Mouse (Mus musculus): ENCODE measurements around the gene Grm7. TPM values are rescaled to one million over a fixed set of nuclear protein-coding genes. Genes with fewer than 3 reads are reported as not detected.

Gene Grm7
- polyA plus RNA-seq, 1 experiment from 2014 or later = 4.1 TPM

DNA sequence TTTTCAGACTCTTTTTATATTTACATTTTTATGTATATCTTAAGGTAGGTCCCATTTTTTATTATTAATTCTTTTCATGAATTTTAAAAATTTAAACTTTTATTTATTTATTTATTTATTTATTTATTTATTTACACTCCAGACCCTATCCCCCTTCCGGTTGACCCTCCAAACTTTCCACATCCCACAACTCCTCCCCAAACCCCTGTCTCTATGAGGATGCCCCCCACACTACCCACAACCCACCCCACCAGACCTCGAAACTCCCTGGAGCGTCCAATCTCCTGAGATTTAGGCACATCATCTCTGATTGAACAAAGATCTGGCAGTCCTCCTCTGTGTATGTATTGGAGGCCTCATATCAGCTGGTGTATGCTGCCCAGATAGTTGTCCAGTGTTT lies 69.6 kb downstream of the Grm7 start:
- WGBS = 92% methylated on average over 3 of the region's 3 CpGs
- Histone ChIP-seq H3K27ac (ENCODE audit: low read length) (no peak overlapping the region), H3K27me3 (ENCODE audit: control insufficient read depth, insufficient read depth, low read length) (no peaks in the 10 kb centered on the region), H3K9me3 (replicated peaks; ENCODE audit: control insufficient read depth, low read length) (no peaks in the 10 kb centered on the region), H3K36me3 (ENCODE audit: control insufficient read depth, insufficient read depth, low read length) (no peaks in the 10 kb centered on the region), H3K4me3 (replicated peaks; ENCODE audit: low read length) (no peak overlapping the region), H3K4me2 (ENCODE audit: low read depth, low read length) (no peak overlapping the region), H3K4me1 (ENCODE audit: control insufficient read depth, insufficient read depth, low read length) (no peaks in the 10 kb centered on the region), H3K9ac (ENCODE audit: low read length) (no peak overlapping the region)
- no peak for ATAC-seq (ENCODE audit: insufficient read depth, low FRiP score)

DNA sequence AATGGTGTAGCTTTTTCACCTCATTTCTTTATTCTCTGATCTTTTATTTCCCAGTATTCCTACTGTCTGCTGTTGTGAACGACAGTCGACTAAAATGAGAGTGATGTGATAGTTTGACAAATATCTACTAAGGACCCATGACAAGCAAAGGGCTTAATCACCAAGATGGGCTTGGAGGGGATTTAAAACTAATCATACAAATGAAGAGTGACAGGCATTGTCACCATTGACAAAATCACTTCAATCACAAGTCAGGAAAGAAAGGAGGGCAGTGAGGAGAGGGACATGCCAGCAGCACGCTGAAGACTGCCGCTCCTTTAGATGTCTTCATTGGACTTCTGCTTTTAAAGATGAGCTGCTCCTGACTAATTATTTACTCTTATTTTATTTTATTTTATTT lies 78.0 kb downstream of the Grm7 start:
- no peak overlapping the region for H3K27ac ChIP-seq (ENCODE audit: low read length)
- H3K9me3 ChIP-seq (replicated peaks; ENCODE audit: control insufficient read depth, low read length) = no peaks in the 10 kb centered on the region
- H3K4me1 ChIP-seq (ENCODE audit: control insufficient read depth, insufficient read depth, low read length) = no peaks in the 10 kb centered on the region
- H3K36me3 ChIP-seq (ENCODE audit: control insufficient read depth, insufficient read depth, low read length) = no peaks in the 10 kb centered on the region
- no peak overlapping the region for H3K4me2 ChIP-seq (ENCODE audit: low read depth, low read length)
- 88% methylated on average over 4 of the region's 4 CpGs for WGBS
- ATAC-seq (ENCODE audit: insufficient read depth, low FRiP score) = no peak
- no peaks in the 10 kb centered on the region for H3K27me3 ChIP-seq (ENCODE audit: control insufficient read depth, insufficient read depth, low read length)
- H3K9ac ChIP-seq (ENCODE audit: low read length) = no peak overlapping the region
- H3K4me3 ChIP-seq (replicated peaks; ENCODE audit: low read length) = no peak overlapping the region

DNA sequence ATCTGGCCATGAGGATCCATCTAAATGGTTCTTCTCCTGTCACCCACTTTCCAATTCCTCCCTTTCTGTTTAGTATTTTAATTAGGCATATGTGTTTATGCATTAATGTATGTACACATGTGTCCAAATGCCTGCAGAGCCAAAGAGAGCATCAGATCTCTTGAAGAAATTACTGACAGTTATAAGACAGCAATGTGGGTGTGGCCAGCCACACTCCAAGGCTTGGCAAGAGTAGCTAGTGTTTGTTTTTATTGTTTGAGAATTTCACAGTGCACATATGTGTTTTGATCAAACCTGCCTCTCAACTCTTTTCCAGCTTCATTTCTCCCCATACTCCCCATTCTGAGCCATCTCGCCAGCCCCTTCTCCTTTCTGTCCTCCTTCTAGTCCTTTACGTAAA lies 88.5 kb downstream of the Grm7 start:
- no peak overlapping the region for H3K4me2 ChIP-seq (ENCODE audit: low read depth, low read length)
- H3K27me3 ChIP-seq (ENCODE audit: control insufficient read depth, insufficient read depth, low read length) = no peaks in the 10 kb centered on the region
- H3K9me3 ChIP-seq (replicated peaks; ENCODE audit: control insufficient read depth, low read length) = no peaks in the 10 kb centered on the region
- no peak overlapping the region for H3K9ac ChIP-seq (ENCODE audit: low read length)
- no peaks in the 10 kb centered on the region for H3K4me1 ChIP-seq (ENCODE audit: control insufficient read depth, insufficient read depth, low read length)
- H3K27ac ChIP-seq (ENCODE audit: low read length) = no peak overlapping the region
- H3K36me3 ChIP-seq (ENCODE audit: control insufficient read depth, insufficient read depth, low read length) = no peaks in the 10 kb centered on the region
- 82% methylated on average over 2 of the region's 2 CpGs for WGBS
- H3K4me3 ChIP-seq (replicated peaks; ENCODE audit: low read length) = no peak overlapping the region
- no peak for ATAC-seq (ENCODE audit: insufficient read depth, low FRiP score)

DNA sequence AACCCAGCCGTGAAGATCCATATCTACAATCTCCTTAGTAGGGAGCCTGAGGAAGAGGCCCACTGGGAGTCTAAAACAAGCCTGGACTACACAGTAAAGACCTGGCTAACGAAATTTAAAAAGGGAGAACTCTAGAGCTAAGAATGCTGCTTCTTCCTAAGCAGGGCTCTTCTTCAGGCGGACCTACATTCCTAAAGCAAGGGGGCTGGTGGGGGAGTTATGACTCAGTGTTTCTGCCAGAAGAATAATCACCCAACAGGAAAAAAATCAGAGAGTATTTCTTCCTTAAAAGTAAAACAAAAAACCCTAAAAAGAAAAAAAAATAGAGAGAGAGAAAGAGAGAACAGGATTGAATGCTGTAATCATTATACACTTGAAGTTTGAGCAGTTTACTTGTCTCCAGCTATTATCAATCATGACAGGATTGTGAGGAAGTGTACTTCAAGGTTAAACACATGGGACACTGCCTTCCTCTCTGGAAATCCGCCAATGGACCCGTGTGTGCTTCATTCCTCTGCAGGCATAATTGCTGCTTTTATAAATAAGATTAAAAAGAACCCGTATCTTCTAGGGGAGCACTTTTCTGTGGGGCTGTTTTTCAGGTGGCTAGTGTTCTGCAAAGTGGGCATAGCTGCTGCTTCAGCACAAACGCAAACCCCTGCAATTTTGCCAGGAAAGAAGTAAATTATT lies 98.7 kb downstream of the Grm7 start:
- no peak overlapping the region for H3K4me2 ChIP-seq (ENCODE audit: low read depth, low read length)
- no peaks in the 10 kb centered on the region for H3K27me3 ChIP-seq (ENCODE audit: control insufficient read depth, insufficient read depth, low read length)
- H3K9ac ChIP-seq (ENCODE audit: low read length) = no peak overlapping the region
- H3K4me1 ChIP-seq (ENCODE audit: control insufficient read depth, insufficient read depth, low read length) = no peaks in the 10 kb centered on the region
- H3K27ac ChIP-seq (ENCODE audit: low read length) = no peak overlapping the region
- no peaks in the 10 kb centered on the region for H3K9me3 ChIP-seq (replicated peaks; ENCODE audit: control insufficient read depth, low read length)
- ATAC-seq (ENCODE audit: insufficient read depth, low FRiP score) = no peak
- no peaks in the 10 kb centered on the region for H3K36me3 ChIP-seq (ENCODE audit: control insufficient read depth, insufficient read depth, low read length)
- WGBS = 21% methylated on average over 7 of the region's 7 CpGs
- H3K4me3 ChIP-seq (replicated peaks; ENCODE audit: low read length) = no peak overlapping the region

DNA sequence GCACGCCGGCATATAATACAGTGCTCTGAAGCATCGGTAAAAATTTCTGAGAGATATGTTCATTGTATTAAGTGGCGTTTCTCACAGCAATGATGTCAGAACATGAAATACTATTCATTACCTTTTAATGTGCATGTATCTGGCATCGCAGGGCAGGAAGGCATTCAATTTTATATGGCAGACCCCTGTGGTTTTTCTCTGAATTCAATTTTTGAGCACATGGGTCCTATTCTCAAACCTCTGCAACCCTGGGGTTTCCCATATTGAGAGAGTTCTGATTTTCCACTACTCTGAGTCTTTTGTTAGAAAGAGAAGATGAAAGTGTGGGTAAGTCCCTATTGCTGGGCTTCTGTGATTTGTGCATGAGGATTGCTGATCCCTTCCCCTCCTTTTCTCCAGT lies 110.5 kb downstream of the Grm7 start:
- Histone ChIP-seq H3K4me2 (ENCODE audit: low read depth, low read length) (no peak overlapping the region), H3K27me3 (ENCODE audit: control insufficient read depth, insufficient read depth, low read length) (no peaks in the 10 kb centered on the region), H3K36me3 (ENCODE audit: control insufficient read depth, insufficient read depth, low read length) (no peaks in the 10 kb centered on the region), H3K4me1 (ENCODE audit: control insufficient read depth, insufficient read depth, low read length) (no peaks in the 10 kb centered on the region), H3K27ac (ENCODE audit: low read length) (no peak overlapping the region), H3K9me3 (replicated peaks; ENCODE audit: control insufficient read depth, low read length) (no peaks in the 10 kb centered on the region), H3K4me3 (replicated peaks; ENCODE audit: low read length) (no peak overlapping the region), H3K9ac (ENCODE audit: low read length) (no peak overlapping the region)
- ATAC-seq (ENCODE audit: insufficient read depth, low FRiP score) = no peak
- WGBS = 89% methylated on average over 5 of the region's 5 CpGs

DNA sequence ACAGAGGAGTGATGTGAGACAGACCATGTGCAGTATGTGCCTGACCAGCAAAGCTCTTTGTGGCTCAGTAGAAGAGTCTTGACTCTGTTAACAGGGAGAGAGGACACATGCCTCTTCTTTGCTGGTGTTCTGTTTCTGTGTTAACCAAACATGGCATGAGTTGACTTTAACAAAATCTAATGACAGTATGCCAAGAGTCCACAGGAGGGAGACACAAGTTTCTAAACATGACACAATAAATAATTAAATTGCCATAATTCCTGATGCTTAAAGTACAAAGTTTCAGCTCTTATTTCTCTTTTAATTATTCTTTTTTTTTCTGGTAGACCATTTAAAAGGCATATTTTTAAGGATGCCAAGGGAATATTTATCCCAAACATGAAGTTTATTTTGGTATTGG lies 124.2 kb downstream of the Grm7 start:
- H3K9me3 ChIP-seq (replicated peaks; ENCODE audit: control insufficient read depth, low read length) = no peaks in the 10 kb centered on the region
- no peak overlapping the region for H3K4me2 ChIP-seq (ENCODE audit: low read depth, low read length)
- H3K4me3 ChIP-seq (replicated peaks; ENCODE audit: low read length) = no peak overlapping the region
- no peak overlapping the region for H3K27ac ChIP-seq (ENCODE audit: low read length)
- no peaks in the 10 kb centered on the region for H3K27me3 ChIP-seq (ENCODE audit: control insufficient read depth, insufficient read depth, low read length)
- no peak for ATAC-seq (ENCODE audit: insufficient read depth, low FRiP score)
- H3K9ac ChIP-seq (ENCODE audit: low read length) = no peak overlapping the region
- no peaks in the 10 kb centered on the region for H3K36me3 ChIP-seq (ENCODE audit: control insufficient read depth, insufficient read depth, low read length)
- H3K4me1 ChIP-seq (ENCODE audit: control insufficient read depth, insufficient read depth, low read length) = no peaks in the 10 kb centered on the region

DNA sequence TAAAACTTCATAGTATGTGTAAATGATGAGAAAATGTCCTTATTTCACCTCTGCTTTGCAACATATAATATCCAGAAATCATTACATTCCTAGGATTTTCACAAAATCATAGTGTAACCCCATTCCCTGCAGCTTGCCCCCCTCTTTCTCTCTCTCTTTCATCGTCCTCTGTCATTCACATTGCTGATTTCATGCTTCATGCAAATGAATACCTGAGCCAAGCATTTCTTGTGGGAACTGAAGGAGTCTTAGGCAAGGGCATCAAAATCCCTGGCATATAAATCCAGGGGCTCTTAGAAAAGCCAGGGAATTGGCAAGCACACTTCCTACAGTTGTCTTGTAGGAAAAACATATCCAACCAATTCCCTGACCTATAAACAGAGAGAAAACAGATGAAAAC lies 127.3 kb downstream of the Grm7 start:
- Histone ChIP-seq H3K4me3 (replicated peaks; ENCODE audit: low read length) (no peak overlapping the region), H3K36me3 (ENCODE audit: control insufficient read depth, insufficient read depth, low read length) (no peaks in the 10 kb centered on the region), H3K4me2 (ENCODE audit: low read depth, low read length) (no peak overlapping the region), H3K9me3 (replicated peaks; ENCODE audit: control insufficient read depth, low read length) (no peaks in the 10 kb centered on the region), H3K27ac (ENCODE audit: low read length) (no peak overlapping the region), H3K27me3 (ENCODE audit: control insufficient read depth, insufficient read depth, low read length) (no peaks in the 10 kb centered on the region), H3K4me1 (ENCODE audit: control insufficient read depth, insufficient read depth, low read length) (no peaks in the 10 kb centered on the region), H3K9ac (ENCODE audit: low read length) (no peak overlapping the region)
- ATAC-seq (ENCODE audit: insufficient read depth, low FRiP score) = no peak
- WGBS = 50% methylated on average over 1 of the region's 1 CpGs

DNA sequence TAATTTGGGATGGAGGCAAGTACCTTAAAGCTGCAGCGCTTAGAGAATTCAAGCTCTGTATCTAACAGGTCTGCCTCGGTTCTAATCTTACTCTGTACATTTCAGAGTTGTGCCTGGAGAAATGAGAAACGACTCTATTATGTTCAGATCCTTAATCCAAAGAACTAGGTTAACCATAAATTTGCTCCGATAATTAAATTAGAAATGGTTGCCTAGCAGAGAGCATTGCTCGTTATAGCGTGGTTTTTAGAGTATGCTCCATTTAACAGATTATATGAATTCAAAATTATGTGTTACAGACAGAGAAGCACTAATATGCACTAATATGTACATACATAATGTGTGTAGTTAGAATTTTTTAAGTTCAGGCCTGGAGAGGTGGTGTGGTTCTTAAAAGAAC lies 130.7 kb downstream of the Grm7 start:
- 87% methylated on average over 6 of the region's 6 CpGs for WGBS
- Histone ChIP-seq H3K4me3 (replicated peaks; ENCODE audit: low read length) (no peak overlapping the region), H3K27me3 (ENCODE audit: control insufficient read depth, insufficient read depth, low read length) (no peaks in the 10 kb centered on the region), H3K27ac (ENCODE audit: low read length) (no peak overlapping the region), H3K9me3 (replicated peaks; ENCODE audit: control insufficient read depth, low read length) (no peaks in the 10 kb centered on the region), H3K9ac (ENCODE audit: low read length) (no peak overlapping the region), H3K36me3 (ENCODE audit: control insufficient read depth, insufficient read depth, low read length) (no peaks in the 10 kb centered on the region), H3K4me1 (ENCODE audit: control insufficient read depth, insufficient read depth, low read length) (no peaks in the 10 kb centered on the region), H3K4me2 (ENCODE audit: low read depth, low read length) (no peak overlapping the region)
- ATAC-seq (ENCODE audit: insufficient read depth, low FRiP score) = no peak

DNA sequence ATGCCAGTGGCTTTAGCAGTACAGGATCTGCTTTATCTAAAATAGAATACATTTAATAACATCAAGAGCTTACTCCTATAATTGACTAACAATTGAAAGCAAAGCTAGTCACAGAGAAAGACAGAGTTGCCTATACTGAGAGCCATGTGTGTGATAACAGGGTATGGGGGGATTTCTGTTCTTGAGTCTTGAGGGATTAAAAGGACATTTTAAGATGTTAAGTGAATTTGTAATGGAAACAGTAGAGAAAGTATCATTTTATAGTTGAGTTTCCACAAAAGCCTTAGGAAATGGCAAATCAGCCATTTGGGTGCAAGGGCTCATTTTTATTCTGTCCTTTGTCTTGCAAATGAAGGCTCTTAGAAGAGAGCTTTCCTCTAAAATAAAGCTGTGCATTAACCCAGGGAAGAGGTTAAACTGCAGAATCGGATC lies 140.1 kb downstream of the Grm7 start:
- no peaks in the 10 kb centered on the region for H3K9me3 ChIP-seq (replicated peaks; ENCODE audit: control insufficient read depth, low read length)
- no peaks in the 10 kb centered on the region for H3K4me1 ChIP-seq (ENCODE audit: control insufficient read depth, insufficient read depth, low read length)
- WGBS = 64% methylated on average over 1 of the region's 1 CpGs
- no peak overlapping the region for H3K4me2 ChIP-seq (ENCODE audit: low read depth, low read length)
- ATAC-seq (ENCODE audit: insufficient read depth, low FRiP score) = no peak
- no peaks in the 10 kb centered on the region for H3K36me3 ChIP-seq (ENCODE audit: control insufficient read depth, insufficient read depth, low read length)
- H3K27me3 ChIP-seq (ENCODE audit: control insufficient read depth, insufficient read depth, low read length) = no peaks in the 10 kb centered on the region
- H3K4me3 ChIP-seq (replicated peaks; ENCODE audit: low read length) = no peak overlapping the region
- no peak overlapping the region for H3K9ac ChIP-seq (ENCODE audit: low read length)
- no peak overlapping the region for H3K27ac ChIP-seq (ENCODE audit: low read length)

DNA sequence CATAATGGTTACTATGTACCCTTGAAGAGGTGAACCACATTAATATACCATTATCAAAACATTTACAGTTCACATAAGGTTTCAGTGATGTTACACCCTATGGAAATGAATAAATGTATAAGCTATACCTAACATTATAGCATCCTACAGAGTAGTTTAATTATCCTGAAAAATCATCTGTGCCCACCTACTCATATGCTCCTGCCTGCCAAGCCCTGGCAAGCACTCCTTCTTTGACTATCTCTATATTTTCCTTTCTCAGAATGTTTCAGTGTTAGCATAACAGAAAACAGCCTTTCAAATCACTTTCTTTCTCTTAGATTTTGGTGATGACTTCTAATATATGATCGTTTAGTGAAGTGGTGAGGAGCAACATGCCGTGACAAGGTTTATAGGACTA lies 147.3 kb downstream of the Grm7 start:
- no peak for ATAC-seq (ENCODE audit: insufficient read depth, low FRiP score)
- Histone ChIP-seq H3K4me1 (ENCODE audit: control insufficient read depth, insufficient read depth, low read length) (no peaks in the 10 kb centered on the region), H3K4me2 (ENCODE audit: low read depth, low read length) (no peak overlapping the region), H3K36me3 (ENCODE audit: control insufficient read depth, insufficient read depth, low read length) (no peaks in the 10 kb centered on the region), H3K27me3 (ENCODE audit: control insufficient read depth, insufficient read depth, low read length) (no peaks in the 10 kb centered on the region), H3K27ac (ENCODE audit: low read length) (no peak overlapping the region), H3K9ac (ENCODE audit: low read length) (no peak overlapping the region), H3K4me3 (replicated peaks; ENCODE audit: low read length) (no peak overlapping the region), H3K9me3 (replicated peaks; ENCODE audit: control insufficient read depth, low read length) (no peaks in the 10 kb centered on the region)
- 94% methylated on average over 2 of the region's 2 CpGs for WGBS

Data from stomach, embryonic 16.5 days (tissue).